Mouse (Mus musculus): ENCODE measurements around the gene Olfr406.

DNA sequence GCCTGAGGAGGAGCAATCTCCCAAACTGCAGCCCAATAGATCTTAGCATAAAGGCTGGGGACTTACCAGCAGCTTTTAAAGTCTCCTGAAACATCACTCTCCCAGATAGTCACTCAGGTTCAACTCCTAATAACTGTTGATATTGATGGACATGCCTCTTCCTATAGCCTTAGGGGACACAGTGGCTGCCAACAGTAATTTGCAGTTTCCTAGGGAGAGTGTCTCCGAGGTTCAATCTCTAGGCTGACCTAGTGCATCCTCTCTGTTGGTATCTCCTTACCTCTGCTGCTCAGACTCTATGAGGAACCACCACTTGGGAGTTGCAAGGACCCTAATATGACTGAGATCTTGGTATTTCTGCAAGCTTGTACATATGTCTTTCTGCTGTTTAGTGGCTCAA lies 48.3 kb upstream of the Olfr406 start, which contains the start of gene Olfr43:
- TF ChIP-seq POLR2A (IDR thresholded peaks at IDR 0.05; ENCODE audit: insufficient read depth, low read depth, low read length) (no peak), CTCF (IDR thresholded peaks at IDR 0.05; ENCODE audit: insufficient read depth, low read depth, low read length) (no peak)

Data from olfactory bulb, adult 2 months (tissue).